Mouse (Mus musculus) monocyte, adult 2 months (primary cell): Measurements from ENCODE around the gene Htr1a.

Experiments used
- DNase-seq, 2 experiments: peaks; one replicate each; pipeline ENCODE4 v3.0.0; 2022; ENCODE audit warnings: low spot score in 2 of 2, low read depth in 1 of 2

The Htr1a gene

DNA sequence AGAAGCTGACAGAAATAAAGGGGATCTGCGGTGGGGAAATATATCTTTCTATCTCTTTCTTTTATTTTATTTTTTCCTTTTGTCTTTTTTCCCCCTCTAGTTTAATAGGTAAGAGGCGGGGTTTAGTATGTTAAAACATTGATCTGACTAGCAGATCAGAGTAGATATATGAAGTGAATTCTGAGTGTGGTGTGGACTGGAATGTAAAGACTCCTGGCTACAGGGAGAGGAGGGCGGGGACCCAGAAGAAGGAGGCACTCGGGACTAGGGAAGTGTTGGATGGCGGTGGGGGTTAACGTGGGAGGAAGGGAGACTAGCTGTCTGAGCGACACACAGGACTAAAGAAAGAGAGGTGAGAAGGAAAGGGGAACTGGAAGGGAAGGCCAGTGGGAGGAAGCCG lies at the start of gene Htr1a:
Htr1a (plus strand) TSS at position 301 of the 400 bp plus-strand sequence.
- DNase-seq, result no peak

- DNase-seq, result no peak
These were observed 31.7 kb upstream of the Htr1a start for GRCm38 (mm10) chr13:105411535-105412326.

- DNase-seq, result no peak
These were observed 31.1 kb upstream of the Htr1a start for GRCm38 (mm10) chr13:105412327-105412722.

GRCm38 (mm10) chr13:105433141-105433540 lies 10.3 kb upstream of the Htr1a start:
- no peak for DNase-seq

DNA sequence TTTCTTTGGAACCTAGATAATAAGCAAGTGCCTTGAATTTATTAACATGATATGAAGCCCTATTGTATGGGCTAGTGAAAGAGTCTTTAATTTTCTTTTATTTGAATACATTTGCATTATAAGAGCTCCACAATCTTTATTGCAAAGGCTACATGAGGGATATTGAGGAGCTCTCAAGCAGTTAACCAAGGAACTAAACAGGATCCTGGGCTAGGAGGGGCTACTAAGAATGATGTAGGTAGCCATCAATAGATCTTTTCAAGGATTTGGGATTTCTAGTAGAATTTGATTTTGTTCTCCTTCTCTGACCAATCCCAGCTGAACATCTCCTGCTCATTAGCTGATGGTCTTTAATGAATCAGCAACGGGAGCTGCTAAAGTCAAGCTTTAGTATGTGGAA lies 9.8 kb upstream of the Htr1a start:
- DNase-seq, result no peak

GRCm38 (mm10) chr13:105442576-105442975 lies 863 bp upstream of the Htr1a start:
- DNase-seq, result no peak

DNA sequence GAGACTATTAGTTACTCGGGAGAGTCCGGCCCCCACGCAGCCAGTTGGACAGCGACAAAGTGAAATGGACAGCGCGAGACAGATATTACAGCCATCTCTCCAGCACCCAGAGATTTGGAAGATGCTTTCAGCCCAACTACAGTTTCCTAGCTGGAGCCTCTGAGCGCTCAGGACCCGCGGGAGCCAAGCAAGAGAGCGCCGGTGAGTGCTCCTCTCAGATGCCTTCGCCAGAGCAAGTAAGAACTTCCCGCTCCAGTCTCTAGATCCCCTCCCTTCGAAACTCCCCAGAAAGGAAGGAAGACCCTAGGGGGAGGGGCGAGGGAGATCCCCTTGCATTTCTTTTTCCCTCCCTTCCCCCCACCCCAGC lies 415 bp downstream of the Htr1a start:
- no peak for DNase-seq

DNA sequence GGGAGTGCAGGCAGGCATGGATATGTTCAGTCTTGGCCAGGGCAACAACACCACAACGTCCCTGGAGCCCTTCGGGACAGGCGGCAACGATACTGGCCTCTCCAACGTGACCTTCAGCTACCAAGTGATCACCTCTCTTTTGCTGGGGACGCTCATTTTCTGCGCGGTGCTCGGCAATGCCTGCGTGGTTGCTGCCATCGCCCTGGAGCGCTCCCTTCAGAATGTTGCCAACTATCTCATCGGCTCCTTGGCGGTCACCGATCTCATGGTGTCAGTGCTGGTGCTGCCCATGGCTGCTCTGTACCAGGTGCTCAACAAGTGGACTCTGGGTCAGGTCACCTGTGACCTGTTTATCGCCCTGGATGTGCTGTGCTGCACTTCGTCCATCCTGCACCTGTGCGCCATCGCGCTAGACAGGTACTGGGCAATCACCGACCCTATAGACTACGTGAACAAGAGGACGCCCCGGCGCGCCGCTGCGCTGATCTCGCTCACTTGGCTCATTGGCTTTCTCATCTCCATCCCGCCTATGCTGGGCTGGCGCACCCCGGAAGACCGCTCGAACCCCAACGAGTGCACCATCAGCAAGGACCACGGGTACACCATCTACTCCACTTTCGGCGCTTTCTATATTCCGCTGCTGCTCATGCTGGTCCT lies 927 bp downstream of the Htr1a start:
- DNase-seq, result no peak

DNA sequence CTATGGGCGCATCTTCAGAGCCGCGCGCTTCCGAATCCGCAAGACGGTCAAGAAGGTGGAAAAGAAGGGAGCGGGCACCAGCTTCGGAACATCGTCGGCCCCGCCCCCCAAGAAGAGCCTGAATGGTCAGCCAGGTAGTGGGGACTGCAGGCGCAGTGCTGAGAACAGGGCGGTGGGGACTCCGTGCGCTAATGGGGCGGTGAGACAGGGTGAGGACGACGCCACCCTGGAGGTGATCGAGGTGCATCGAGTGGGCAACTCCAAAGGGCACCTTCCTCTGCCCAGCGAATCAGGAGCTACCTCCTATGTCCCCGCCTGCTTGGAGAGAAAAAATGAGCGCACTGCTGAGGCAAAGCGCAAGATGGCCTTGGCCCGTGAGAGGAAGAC lies 1.4 kb downstream of the Htr1a start:
- DNase-seq, result no peak

DNA sequence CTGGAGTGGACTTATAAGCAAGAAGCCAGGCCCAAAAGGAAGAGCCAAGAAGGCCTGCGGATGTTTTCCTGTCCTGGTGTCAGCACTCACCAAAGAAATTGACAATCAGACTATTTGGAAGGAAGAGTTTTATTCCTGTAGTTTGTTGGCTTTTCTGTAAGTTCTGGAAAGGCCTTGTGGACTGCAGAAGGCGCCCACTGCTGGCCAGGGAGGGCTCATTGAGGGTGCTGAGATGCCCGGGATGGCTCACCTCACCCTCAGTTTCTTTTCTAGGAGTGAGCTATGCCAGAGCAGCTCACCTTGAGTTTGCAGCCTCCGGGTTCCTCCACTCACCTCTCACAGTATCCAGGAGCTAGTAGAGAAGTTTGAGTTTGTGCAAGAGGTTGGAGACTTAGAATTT lies 2.8 kb downstream of the Htr1a start:
- DNase-seq, result no peak

DNA sequence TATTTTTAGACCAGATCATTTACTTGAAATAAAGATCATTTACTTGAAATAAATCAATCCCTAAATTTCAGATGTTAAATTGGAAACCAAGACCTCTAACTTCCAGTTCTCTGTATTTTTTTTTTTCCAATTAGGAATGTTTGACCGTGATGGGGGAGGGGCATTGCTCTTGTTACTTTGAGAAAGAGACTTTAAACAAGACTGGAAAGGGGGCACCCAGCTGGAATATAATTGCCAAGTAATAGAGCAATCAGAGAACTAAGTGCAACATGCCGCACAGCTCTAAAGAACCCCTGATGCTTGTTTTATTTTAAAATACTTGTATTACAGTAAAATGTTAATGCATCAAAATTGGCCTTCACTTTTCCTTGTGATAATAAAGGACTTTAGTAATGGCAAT lies 4.3 kb downstream of the Htr1a start:
- no peak for DNase-seq

DNA sequence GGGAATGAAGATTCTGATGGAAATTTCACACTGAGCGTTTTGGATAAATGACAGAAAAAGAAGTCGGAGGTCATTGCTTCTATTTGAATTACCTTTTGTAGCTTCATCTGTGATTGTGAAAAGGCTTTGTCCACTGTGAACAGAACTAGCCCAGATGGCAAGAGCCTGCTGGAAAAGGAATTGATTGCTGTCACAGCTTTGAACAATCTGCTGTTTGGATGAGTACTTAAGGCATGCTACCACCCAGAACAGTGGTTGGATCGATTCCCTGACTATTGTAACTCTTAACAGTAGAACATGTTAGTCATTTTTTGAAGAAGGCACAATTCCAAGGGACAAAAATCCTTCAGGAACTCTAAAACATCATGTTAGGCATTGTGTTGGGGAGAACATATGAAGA lies 8.1 kb downstream of the Htr1a start:
- DNase-seq, result no peak
